Mouse (Mus musculus) urinary bladder, adult 18-20 months (tissue): ENCODE results near the gene Slc4a1ap.
"Not testable (repeated sequence)": the region's sequence is repeated elsewhere in the genome, so short reads cannot be mapped to it uniquely, and the experiment has no call there.

Experiments
- DNase-seq, 2 experiments: peaks; one replicate each; pipeline ENCODE4 v3.0.0; 2022; ENCODE audit warnings: low spot score in 2 of 2, mixed read lengths in 2 of 2

Slc4a1ap gene

GRCm38 (mm10) chr5:31566457-31566856 lies 39.7 kb downstream of the Slc4a1ap start:
- no peak for DNase-seq

GRCm38 (mm10) chr5:31567951-31568657 lies 41.3 kb downstream of the Slc4a1ap start:
- no peak for DNase-seq

DNA sequence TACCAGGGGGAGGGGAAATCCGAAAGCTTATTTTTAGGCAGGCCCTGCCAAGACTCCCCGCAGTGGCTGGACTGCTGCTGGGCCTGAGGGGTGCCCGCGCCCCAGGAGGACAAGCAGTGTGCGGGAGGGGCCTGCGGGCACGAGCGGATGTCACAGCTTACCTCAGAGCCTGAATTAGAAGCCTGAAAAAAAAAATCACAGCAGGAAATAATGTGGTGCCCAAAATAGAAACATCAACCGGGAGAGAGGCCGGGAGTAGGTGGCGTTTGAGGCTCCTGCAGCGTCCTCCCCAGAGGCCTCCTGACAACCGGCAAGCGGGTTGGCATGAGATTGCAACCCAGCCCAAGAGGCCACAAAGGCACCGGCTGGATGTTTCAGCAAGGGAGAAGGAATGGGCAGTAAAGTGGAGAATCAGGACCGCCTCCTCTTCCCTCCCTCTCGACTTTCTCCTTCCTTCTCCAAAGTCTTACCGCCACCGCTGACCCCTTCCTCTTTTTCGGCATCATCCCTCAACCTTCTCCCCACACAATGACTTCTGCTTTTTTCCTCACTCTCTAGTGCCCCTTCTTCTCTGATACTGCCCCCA lies 44.3 kb downstream of the Slc4a1ap start:
- DNase-seq: no peak

GRCm38 (mm10) chr5:31573722-31574121 lies 46.9 kb downstream of the Slc4a1ap start:
- DNase-seq: no peak

GRCm38 (mm10) chr5:31576539-31576975 lies 49.8 kb downstream of the Slc4a1ap start:
- peak in 1 of 2 experiments; percentile 45 for DNase-seq

GRCm38 (mm10) chr5:31581263-31581662 lies 54.5 kb downstream of the Slc4a1ap start:
- no peak for DNase-seq

GRCm38 (mm10) chr5:31581932-31582331 lies 55.1 kb downstream of the Slc4a1ap start:
- DNase-seq: no peak

- no peak for DNase-seq
Observed at GRCm38 (mm10) chr5:31583261-31583660, 56.5 kb downstream of the Slc4a1ap start.

- no peak for DNase-seq
Observed at GRCm38 (mm10) chr5:31585526-31585925, 58.7 kb downstream of the Slc4a1ap start.

GRCm38 (mm10) chr5:31588016-31588415 lies 61.2 kb downstream of the Slc4a1ap start:
- DNase-seq: no peak

DNA sequence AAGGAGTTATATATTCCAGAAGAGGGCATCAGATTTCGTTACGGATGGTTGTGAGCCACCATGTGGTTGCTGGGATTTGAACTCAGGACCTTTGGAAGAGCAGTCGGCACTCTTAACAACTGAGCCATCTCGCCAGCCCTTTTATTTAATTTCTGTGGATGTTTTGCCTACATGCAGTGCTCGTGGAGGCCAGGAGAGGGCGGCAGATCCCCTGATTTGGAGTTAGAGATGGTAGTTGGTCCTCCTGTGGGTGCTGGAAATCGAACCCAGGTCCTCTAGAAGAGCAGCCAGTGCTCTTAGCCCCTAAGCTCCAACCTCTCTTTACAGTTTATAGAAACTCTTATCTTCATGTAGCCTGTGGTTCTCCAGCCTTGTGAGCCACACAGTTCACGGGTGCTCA lies 61.9 kb downstream of the Slc4a1ap start:
- DNase-seq: not testable (repeated sequence)

GRCm38 (mm10) chr5:31589711-31590319 lies 63.0 kb downstream of the Slc4a1ap start:
- no peak for DNase-seq

- no peak for DNase-seq
Observed at GRCm38 (mm10) chr5:31591122-31591521, 64.3 kb downstream of the Slc4a1ap start.

DNA sequence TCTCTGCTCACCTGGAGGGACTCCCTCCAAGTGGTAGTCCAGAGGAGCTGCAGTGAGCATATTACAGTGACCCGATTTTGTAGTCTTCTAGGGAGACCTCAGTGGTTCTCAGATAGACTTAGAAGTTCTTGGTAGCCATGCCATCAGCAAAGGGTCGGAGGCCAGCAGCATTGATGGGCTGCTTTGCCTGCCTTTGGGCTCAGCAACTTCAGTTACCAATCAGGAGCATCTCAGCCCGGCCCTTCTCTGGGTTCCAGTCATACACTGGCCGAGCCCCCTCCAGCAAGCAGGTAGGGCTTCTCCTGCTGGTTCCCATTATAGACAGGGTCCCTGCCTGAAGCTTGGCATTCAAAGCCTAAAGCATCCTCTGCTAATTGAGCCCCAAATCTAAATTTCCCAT lies 69.1 kb downstream of the Slc4a1ap start:
- DNase-seq: no peak

- DNase-seq: peak; percentile 59 to 71
Observed at GRCm38 (mm10) chr5:31596481-31597429, 70.0 kb downstream of the Slc4a1ap start, which contains the start of gene Mrpl33. Gene Mrpl33 (plus strand): TSS chr5:31596935.

GRCm38 (mm10) chr5:31597430-31597944 lies 70.7 kb downstream of the Slc4a1ap start:
- DNase-seq: no peak

- DNase-seq: no peak
Observed at GRCm38 (mm10) chr5:31598121-31598520, 71.3 kb downstream of the Slc4a1ap start.

GRCm38 (mm10) chr5:31598579-31598978 lies 71.8 kb downstream of the Slc4a1ap start:
- peak in 1 of 2 experiments; percentile 27 for DNase-seq

GRCm38 (mm10) chr5:31599161-31599560 lies 72.4 kb downstream of the Slc4a1ap start:
- no peak for DNase-seq

DNA sequence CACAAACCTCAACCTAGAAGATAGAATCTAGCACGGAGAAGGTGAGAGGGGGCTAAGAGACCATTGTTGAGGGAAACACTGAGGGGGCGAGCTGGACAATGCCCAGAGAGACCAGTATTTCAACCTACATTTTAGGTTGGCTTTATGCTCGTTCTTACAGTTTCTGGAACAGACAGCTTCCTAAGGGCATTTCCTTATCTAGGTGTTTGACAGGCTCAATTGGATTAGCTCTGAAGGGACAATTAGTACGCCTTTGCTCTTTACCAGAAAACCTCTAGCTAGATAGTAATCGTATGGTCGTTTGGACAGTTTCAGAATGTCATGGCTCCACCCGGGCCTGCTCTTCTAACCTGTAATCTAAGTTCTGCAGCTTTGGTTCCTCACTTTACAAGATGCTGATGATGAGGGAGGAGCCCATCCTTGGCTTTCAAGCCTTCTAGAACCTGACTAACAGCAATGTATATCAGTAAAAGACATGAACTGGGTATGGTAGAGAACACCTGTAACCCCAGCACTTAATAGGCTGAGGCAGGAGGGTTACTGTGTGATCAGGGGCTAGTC lies 74.4 kb downstream of the Slc4a1ap start:
- no peak for DNase-seq

GRCm38 (mm10) chr5:31602377-31602776 lies 75.6 kb downstream of the Slc4a1ap start:
- DNase-seq: peak; percentile 37 to 83
